Mouse (Mus musculus) heart, embryonic 11.5 days (tissue): ENCODE results near the gene Ss18l1. TPM values are rescaled to one million over a fixed set of nuclear protein-coding genes. Genes with fewer than 3 reads are reported as not detected.

ENCODE experiments used
- ATAC-seq: fragments of 200-750 bp; cut with Nextera tagmentation; replicated peaks from 2 replicates; pipeline ENCODE4 v1.8.0; 2017; ENCODE audit warnings: moderate library complexity; ENCODE audit not compliant: insufficient number of reproducible peaks, low FRiP score, low TSS enrichment
- H3K27ac ChIP-seq: fragments of 300-500 bp; sonication (generic); 2 replicates; pipeline ENCODE4 v1.5.1; 2014; ENCODE audit warnings: mild to moderate bottlenecking, low read depth, low read length
- H3K27me3 ChIP-seq: fragments of 300-500 bp; sonication (generic); 2 replicates; pipeline ENCODE4 v1.6.1; 2014; ENCODE audit warnings: mild to moderate bottlenecking, low read length, mixed read lengths; ENCODE audit not compliant: control insufficient read depth, insufficient read depth
- H3K36me3 ChIP-seq: fragments of 300-500 bp; sonication (generic); 2 replicates; pipeline ENCODE4 v1.6.1; 2014; ENCODE audit warnings: mild to moderate bottlenecking, low read length, moderate library complexity, mixed read lengths; ENCODE audit not compliant: control insufficient read depth, insufficient read depth
- H3K4me1 ChIP-seq: fragments of 300-500 bp; sonication (generic); 2 replicates; pipeline ENCODE4 v1.6.1; 2014; ENCODE audit warnings: low read length; ENCODE audit not compliant: control insufficient read depth, insufficient read depth
- H3K4me2 ChIP-seq: fragments of 300-500 bp; sonication (generic); 2 replicates; pipeline ENCODE4 v1.6.1; 2014; ENCODE audit warnings: mild to moderate bottlenecking, moderate library complexity
- H3K4me3 ChIP-seq: fragments of 300-500 bp; sonication (generic); 2 replicates; pipeline ENCODE4 v1.5.1; 2014; ENCODE audit warnings: low read depth, low read length
- H3K9ac ChIP-seq: fragments of 300-500 bp; sonication (generic); 2 replicates; pipeline ENCODE4 v1.6.1; 2014; ENCODE audit warnings: mild to moderate bottlenecking, low read depth, low read length, moderate library complexity
- H3K9me3 ChIP-seq: fragments of 300-500 bp; sonication (generic); replicated peaks from 2 replicates; pipeline ENCODE4 v1.6.1; 2016; ENCODE audit warnings: low read length; ENCODE audit not compliant: control insufficient read depth
- WGBS: fragments of 180-500 bp; shearing (Covaris S2); extraction: QIAGEN DNeasy Blood & Tissue Kit; methylation state at CpG from one replicate; pipeline ENCODE4 v1.1.7; 2014; ENCODE audit not compliant: insufficient replicate concordance; 5-methylcytosine and 5-hydroxymethylcytosine counted together
- polyA plus RNA-seq: library from polyadenylated mRNA; unstranded; fragments of >200 nt; fragmentation: Nextera tagmentation; extraction: Ambion mirVana; gene quantifications from 2 replicates; pipeline ENCODE4 v1.2.1, GENCODE M21; 2014

Gene Ss18l1
- polyA plus RNA-seq, 1 experiment from 2014 or later, result 2.3 TPM

- H3K27ac ChIP-seq, result no peak overlapping the region
- peak overlapping the region; percentile 92 for H3K9ac ChIP-seq
- ATAC-seq, result no peak
- H3K4me2 ChIP-seq, result peak overlapping the region; percentile 98
- peaks cover 14% of the 10 kb centered on the region for H3K36me3 ChIP-seq
- H3K4me1 ChIP-seq, result peaks cover 30% of the 10 kb centered on the region
- H3K4me3 ChIP-seq, result peak overlapping the region; percentile 95
- WGBS, result 10% methylated on average over 6 of the region's 6 CpGs
- H3K9me3 ChIP-seq, result no peaks in the 10 kb centered on the region
- peaks cover 10% of the 10 kb centered on the region; the same call in 1 of the 2 replicates for H3K27me3 ChIP-seq
Observed at GRCm38 (mm10) chr2:180025861-180026200, 16.5 kb upstream of the Ss18l1 start.

- 75% methylated on average over 9 of the region's 9 CpGs for WGBS
- H3K4me2 ChIP-seq, result peak overlapping the region; percentile 98
- no peak for ATAC-seq
- peaks cover 7% of the 10 kb centered on the region; the same call in 1 of the 2 replicates for H3K27me3 ChIP-seq
- peaks cover 26% of the 10 kb centered on the region for H3K36me3 ChIP-seq
- H3K4me1 ChIP-seq, result peaks cover 30% of the 10 kb centered on the region
- H3K27ac ChIP-seq, result no peak overlapping the region
- H3K9ac ChIP-seq, result no peak overlapping the region
- no peak overlapping the region for H3K4me3 ChIP-seq
- no peaks in the 10 kb centered on the region for H3K9me3 ChIP-seq
Observed at GRCm38 (mm10) chr2:180027768-180028167, 14.5 kb upstream of the Ss18l1 start.

GRCm38 (mm10) chr2:180031270-180031669 lies 11.0 kb upstream of the Ss18l1 start:
- Histone ChIP-seq H3K27me3 (no peaks in the 10 kb centered on the region), H3K4me3 (no peak overlapping the region), H3K9me3 (no peaks in the 10 kb centered on the region), H3K27ac (no peak overlapping the region), H3K9ac (no peak overlapping the region), H3K4me1 (peaks cover 36% of the 10 kb centered on the region), H3K4me2 (no peak overlapping the region), H3K36me3 (peaks cover 44% of the 10 kb centered on the region)
- 91% methylated on average over 6 of the region's 6 CpGs for WGBS
- no peak for ATAC-seq

- no peak overlapping the region for H3K4me3 ChIP-seq
- no peak overlapping the region for H3K27ac ChIP-seq
- peaks cover 19% of the 10 kb centered on the region for H3K4me1 ChIP-seq
- no peaks in the 10 kb centered on the region for H3K9me3 ChIP-seq
- no peak overlapping the region for H3K9ac ChIP-seq
- ATAC-seq, result no peak
- 63% methylated on average over 3 of the region's 3 CpGs for WGBS
- H3K4me2 ChIP-seq, result no peak overlapping the region
- H3K27me3 ChIP-seq, result no peaks in the 10 kb centered on the region
- peaks cover 61% of the 10 kb centered on the region for H3K36me3 ChIP-seq
Observed at GRCm38 (mm10) chr2:180032925-180033324, 9.4 kb upstream of the Ss18l1 start.

- 0 out of 2 replicates have a peak, but pooled peaks have one; percentile 31 for ATAC-seq
- WGBS, result 64% methylated on average over 3 of the region's 3 CpGs
- H3K27ac ChIP-seq, result peak overlapping the region; percentile 22; the same call in 1 of the 2 replicates
Observed at GRCm38 (mm10) chr2:180033956-180034355, 8.4 kb upstream of the Ss18l1 start.

GRCm38 (mm10) chr2:180034753-180035152 lies 7.6 kb upstream of the Ss18l1 start:
- Histone ChIP-seq H3K27me3 (no peaks in the 10 kb centered on the region), H3K9ac (no peak overlapping the region), H3K4me2 (no peak overlapping the region), H3K9me3 (no peaks in the 10 kb centered on the region), H3K4me1 (peaks cover 12% of the 10 kb centered on the region), H3K27ac (no peak overlapping the region), H3K36me3 (peaks cover 60% of the 10 kb centered on the region), H3K4me3 (no peak overlapping the region)
- 59% methylated on average over 5 of the region's 5 CpGs for WGBS
- ATAC-seq, result no peak

More at GRCm38 (mm10) chr2:180033956-180034355, 8.4 kb upstream of the Ss18l1 start:
- no peak overlapping the region for H3K4me2 ChIP-seq
- peaks cover 12% of the 10 kb centered on the region for H3K4me1 ChIP-seq
- no peaks in the 10 kb centered on the region for H3K27me3 ChIP-seq
- H3K4me3 ChIP-seq, result no peak overlapping the region
- H3K9ac ChIP-seq, result no peak overlapping the region
- peaks cover 66% of the 10 kb centered on the region for H3K36me3 ChIP-seq
- H3K9me3 ChIP-seq, result no peaks in the 10 kb centered on the region

- Histone ChIP-seq H3K27ac (no peak overlapping the region), H3K9ac (no peak overlapping the region), H3K9me3 (no peaks in the 10 kb centered on the region), H3K36me3 (peaks cover 35% of the 10 kb centered on the region), H3K4me1 (peaks cover 15% of the 10 kb centered on the region), H3K4me2 (peak overlapping the region; percentile 96), H3K27me3 (no peaks in the 10 kb centered on the region), H3K4me3 (no peak overlapping the region)
- ATAC-seq, result no peak
- WGBS, result 43% methylated on average over 6 of the region's 6 CpGs
Observed at GRCm38 (mm10) chr2:180040406-180040805, 1.9 kb upstream of the Ss18l1 start.

- Histone ChIP-seq H3K9ac (peak overlapping the region; percentile 95), H3K36me3 (peaks cover 24% of the 10 kb centered on the region), H3K9me3 (no peaks in the 10 kb centered on the region), H3K4me2 (peak overlapping the region; percentile 96), H3K4me3 (peak overlapping the region; percentile 72), H3K4me1 (peaks cover 15% of the 10 kb centered on the region), H3K27me3 (no peaks in the 10 kb centered on the region), H3K27ac (peak overlapping the region; percentile 74)
- peak; percentile 53 for ATAC-seq
- under 1% methylated on average over 59 of the region's 66 CpGs for WGBS
Observed at GRCm38 (mm10) chr2:180041577-180042255, 593 bp upstream of the Ss18l1 start.
